Mouse (Mus musculus) G1E (cell line): ENCODE data around the gene Ralgps1.

Experiments
- CTCF ChIP-seq: IDR thresholded peaks from 2 replicates; pipeline ENCODE4 v1.5.1; 2012; ENCODE audit warnings: low read depth, low read length, inconsistent platforms, mixed read lengths
- GATA1 ChIP-seq: IDR thresholded peaks from 2 replicates; pipeline ENCODE4 v1.6.1; 2012; ENCODE audit warnings: borderline replicate concordance, low read length, inconsistent platforms, mixed read lengths

- no peak for TF ChIP-seq CTCF
- no peak for TF ChIP-seq GATA1
Observed at GRCm38 (mm10) chr2:33306565-33306964, 64.7 kb downstream of the Ralgps1 start.
